Mouse (Mus musculus): ENCODE measurements around the gene Tmcc3. TPM values are rescaled to one million over a fixed set of nuclear protein-coding genes. Genes with fewer than 3 reads are reported as not detected.

Tmcc3 gene
- polyA plus RNA-seq, 1 experiment from 2014 or later, result 5.7 TPM

DNA sequence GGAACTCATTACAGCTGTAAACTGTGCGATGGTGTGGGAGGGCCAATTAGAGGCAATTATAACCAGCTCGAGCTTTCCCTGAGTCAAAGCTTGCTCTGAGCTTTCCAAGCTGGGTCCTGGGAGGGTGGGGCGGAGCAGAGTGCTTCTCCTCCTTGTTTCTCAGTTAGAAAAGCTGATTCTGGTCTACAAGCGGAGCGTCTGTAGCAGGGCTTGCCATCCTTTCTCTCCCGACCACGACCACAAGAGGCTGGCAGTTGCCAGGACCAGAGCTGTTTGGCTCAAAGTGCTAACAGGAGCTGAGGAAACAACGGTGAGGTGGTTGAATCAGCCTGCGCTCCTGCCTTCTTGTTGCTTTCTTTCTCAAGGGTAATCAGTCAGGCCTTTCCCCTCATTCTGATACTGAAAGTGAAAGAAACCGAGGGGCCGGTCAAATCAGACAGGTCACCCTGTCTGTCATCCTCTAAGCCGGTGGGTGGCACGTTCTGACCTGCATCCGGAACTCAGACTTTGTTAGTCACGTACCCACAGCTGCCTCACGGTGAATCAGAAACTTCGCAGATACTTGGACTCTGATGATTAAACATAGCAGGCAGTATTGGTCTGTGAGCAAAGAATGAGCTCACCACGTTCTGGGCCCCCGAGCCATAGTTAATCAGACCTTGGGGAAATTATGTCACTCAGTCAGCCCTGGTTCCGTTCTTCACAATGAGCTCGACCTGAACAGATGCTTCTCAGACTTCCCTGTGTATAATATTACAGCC lies 233.7 kb downstream of the Tmcc3 start:
- WGBS, result 35% methylated on average over 21 of the region's 21 CpGs
- H3K36me3 ChIP-seq, result no peaks in the 10 kb centered on the region
- no peaks in the 10 kb centered on the region; the same call in 1 of the 2 replicates for H3K9me3 ChIP-seq (replicated peaks)
- peak overlapping the region; percentile 37 for H3K27ac ChIP-seq
- peaks cover 18% of the 10 kb centered on the region for H3K4me1 ChIP-seq
- DNase-seq (ENCODE audit: low spot score), result no peak
- peak overlapping the region; percentile 28 for H3K4me3 ChIP-seq
- H3K27me3 ChIP-seq (ENCODE audit: low read depth, poor library complexity, severe bottlenecking), result no peaks in the 10 kb centered on the region

DNA sequence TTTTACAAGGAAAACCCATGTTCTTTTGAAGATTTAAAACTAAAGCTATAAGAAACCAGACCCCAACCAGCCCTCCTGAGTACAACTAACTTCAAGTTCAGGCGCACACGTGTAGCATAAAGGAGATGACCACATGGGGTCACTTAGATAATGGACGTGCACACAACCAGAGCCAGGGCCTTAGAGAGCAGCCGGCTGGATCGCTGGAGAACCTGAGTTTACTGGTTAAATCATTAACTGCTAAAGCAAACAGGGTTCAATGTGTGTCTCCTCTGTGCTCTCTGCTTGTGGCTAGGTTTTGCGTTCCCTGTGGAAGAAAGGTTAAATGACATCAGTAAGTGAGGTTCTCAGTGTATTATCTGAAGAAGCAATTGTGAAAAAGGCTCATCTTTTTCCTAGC lies 234.9 kb downstream of the Tmcc3 start:
- no peak for DNase-seq (ENCODE audit: low spot score)
- H3K27ac ChIP-seq, result no peak overlapping the region
- WGBS, result 92% methylated on average over 6 of the region's 6 CpGs
- no peaks in the 10 kb centered on the region for H3K27me3 ChIP-seq (ENCODE audit: low read depth, poor library complexity, severe bottlenecking)
- H3K4me1 ChIP-seq, result peaks cover 22% of the 10 kb centered on the region
- no peak overlapping the region for H3K4me3 ChIP-seq
- H3K36me3 ChIP-seq, result no peaks in the 10 kb centered on the region
- no peaks in the 10 kb centered on the region for H3K9me3 ChIP-seq (replicated peaks)

DNA sequence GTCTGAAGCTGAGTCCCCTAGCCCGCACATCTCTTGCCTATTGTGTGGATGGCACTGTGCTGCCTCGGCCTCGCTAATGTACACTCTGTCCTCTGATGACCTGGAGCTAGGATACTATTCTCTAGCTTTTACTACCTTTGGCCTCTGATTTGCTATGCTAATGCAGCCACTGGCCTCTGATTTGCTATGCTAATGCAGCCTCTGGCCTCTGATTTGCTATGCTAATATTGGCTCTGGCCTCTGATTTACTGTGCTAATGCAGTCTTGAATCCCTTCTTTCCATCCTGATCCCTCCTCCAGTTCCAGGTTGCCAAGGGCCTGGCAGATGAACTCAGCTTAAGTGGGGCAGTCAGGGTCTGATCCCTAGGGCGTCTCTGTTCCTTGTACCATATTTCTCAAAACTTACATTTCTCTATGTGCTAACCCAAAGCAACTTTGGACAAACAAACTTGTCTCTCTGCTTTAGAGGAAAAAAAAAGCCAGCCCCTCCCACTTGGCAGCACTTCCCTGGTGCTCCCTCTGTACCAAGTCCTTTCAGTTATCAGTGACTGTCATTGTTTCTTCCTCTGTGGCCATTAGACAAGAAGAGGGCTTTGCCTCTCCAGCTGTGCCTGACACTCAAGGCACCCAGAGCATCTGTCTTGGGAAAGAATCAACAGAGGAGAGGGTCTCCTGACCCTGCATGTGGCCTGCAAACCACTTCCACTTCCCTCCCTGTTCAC lies 237.9 kb downstream of the Tmcc3 start:
- H3K4me1 ChIP-seq, result peaks cover 21% of the 10 kb centered on the region
- no peak overlapping the region for H3K27ac ChIP-seq
- H3K9me3 ChIP-seq (replicated peaks), result no peaks in the 10 kb centered on the region
- no peaks in the 10 kb centered on the region for H3K27me3 ChIP-seq (ENCODE audit: low read depth, poor library complexity, severe bottlenecking)
- no peaks in the 10 kb centered on the region for H3K36me3 ChIP-seq
- no peak for DNase-seq (ENCODE audit: low spot score)
- WGBS, result 78% methylated on average over 4 of the region's 4 CpGs
- no peak overlapping the region for H3K4me3 ChIP-seq

DNA sequence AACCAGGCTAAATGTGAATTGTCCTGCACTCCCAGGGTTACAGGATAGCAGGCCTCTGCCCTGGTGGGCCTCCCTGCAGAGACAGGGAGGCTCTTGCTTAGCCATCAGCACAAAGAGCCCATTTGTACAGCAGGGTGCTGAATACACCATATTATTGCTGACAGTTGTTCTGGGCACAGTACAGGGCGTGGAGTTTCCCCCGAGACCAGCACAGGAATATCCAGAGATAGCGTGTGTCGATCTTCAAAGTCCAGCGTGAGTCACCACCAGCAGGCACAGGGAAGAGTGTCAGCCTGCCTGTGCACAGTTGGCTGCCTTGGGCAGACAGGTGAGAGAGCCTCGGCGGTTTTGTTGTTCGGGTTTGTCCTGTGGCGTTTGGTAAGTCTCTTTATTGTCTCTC lies 238.9 kb downstream of the Tmcc3 start:
- no peaks in the 10 kb centered on the region for H3K36me3 ChIP-seq
- H3K27me3 ChIP-seq (ENCODE audit: low read depth, poor library complexity, severe bottlenecking), result no peaks in the 10 kb centered on the region
- no peak overlapping the region for H3K4me3 ChIP-seq
- peaks cover 12% of the 10 kb centered on the region for H3K4me1 ChIP-seq
- WGBS, result 79% methylated on average over 9 of the region's 9 CpGs
- no peak overlapping the region for H3K27ac ChIP-seq
- H3K9me3 ChIP-seq (replicated peaks), result no peaks in the 10 kb centered on the region
- no peak for DNase-seq (ENCODE audit: low spot score)

DNA sequence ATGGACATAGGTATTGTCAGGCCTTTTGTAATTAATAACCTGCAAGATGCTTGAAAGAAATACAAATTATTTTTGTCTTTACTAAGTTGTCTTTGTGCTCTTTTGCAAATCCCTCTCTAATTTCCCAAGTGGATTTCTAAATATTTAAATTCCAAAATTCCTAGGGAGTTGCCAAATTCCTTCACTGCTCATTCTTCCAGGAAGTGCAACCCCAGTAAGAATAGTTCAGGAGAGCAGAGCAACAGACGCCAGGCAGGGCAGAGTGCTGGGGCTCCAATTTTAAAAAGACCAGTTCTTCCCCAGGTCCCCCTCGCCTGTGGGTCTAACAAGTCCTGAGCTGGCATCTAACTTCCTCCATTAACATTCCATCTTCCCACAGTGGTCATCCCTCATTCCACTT lies 239.3 kb downstream of the Tmcc3 start:
- Histone ChIP-seq H3K4me3 (no peak overlapping the region), H3K27ac (no peak overlapping the region), H3K4me1 (peaks cover 7% of the 10 kb centered on the region), H3K9me3 (replicated peaks) (no peaks in the 10 kb centered on the region), H3K27me3 (ENCODE audit: low read depth, poor library complexity, severe bottlenecking) (no peaks in the 10 kb centered on the region), H3K36me3 (no peaks in the 10 kb centered on the region)
- WGBS, result 49% methylated on average over 2 of the region's 2 CpGs
- DNase-seq (ENCODE audit: low spot score), result no peak

DNA sequence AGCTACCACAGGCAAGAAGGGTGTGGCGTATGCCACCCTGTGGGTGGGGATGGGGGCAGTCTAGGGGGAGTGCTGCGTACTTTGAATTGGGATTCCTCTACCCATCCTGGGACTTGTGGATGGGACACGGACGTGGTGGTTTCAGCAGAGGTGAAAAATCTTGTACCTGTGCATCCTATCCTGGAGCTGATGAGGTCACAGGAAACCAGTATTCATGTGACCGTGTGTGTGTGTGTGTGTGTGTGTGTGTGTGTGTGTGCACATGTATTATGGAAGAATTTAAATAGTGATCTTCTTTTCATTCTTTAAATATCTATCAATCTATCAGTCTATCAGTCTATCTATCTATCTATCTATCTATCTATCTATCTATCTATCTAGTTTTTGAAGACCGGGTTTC lies 239.8 kb downstream of the Tmcc3 start:
- H3K36me3 ChIP-seq, result no peaks in the 10 kb centered on the region
- peaks cover 4% of the 10 kb centered on the region; the same call in 1 of the 2 replicates for H3K4me1 ChIP-seq
- no peak for DNase-seq (ENCODE audit: low spot score)
- no peak overlapping the region for H3K4me3 ChIP-seq
- H3K27me3 ChIP-seq (ENCODE audit: low read depth, poor library complexity, severe bottlenecking), result no peaks in the 10 kb centered on the region
- 90% methylated on average over 6 of the region's 6 CpGs for WGBS
- no peak overlapping the region for H3K27ac ChIP-seq
- no peaks in the 10 kb centered on the region for H3K9me3 ChIP-seq (replicated peaks)

DNA sequence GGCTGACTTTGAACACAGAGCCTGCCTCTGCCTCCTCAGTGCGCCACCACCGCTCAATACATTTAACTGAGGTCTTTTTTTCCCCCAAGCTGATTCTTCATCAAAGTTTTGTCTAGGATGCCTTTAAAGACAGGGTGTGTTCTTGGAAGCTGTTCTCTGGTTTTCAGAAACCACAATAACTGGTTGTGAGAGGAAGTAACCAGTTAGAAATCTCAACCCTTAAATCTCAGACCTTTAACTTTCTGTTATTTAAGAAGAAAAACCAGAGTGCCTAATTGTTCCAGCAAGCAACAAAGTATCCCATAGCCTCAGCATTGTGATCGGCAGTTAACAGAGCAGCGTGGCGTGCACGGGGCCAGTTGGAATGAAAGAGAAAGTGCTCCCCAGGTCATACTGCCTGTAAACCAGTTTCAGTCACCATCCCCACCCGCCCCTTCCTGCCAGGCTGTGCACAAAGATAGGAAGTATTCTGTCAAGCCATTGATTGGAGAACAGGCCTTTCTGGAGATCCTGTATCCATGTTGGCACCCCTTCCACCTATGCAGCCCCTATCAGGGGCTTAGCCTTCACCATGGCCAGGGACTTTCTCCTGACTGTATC lies 240.3 kb downstream of the Tmcc3 start:
- no peaks in the 10 kb centered on the region for H3K9me3 ChIP-seq (replicated peaks)
- H3K4me3 ChIP-seq, result no peak overlapping the region
- no peaks in the 10 kb centered on the region for H3K27me3 ChIP-seq (ENCODE audit: low read depth, poor library complexity, severe bottlenecking)
- peaks cover 4% of the 10 kb centered on the region; the same call in 1 of the 2 replicates for H3K4me1 ChIP-seq
- DNase-seq (ENCODE audit: low spot score), result no peak
- WGBS, result 85% methylated on average over 7 of the region's 7 CpGs
- H3K36me3 ChIP-seq, result no peaks in the 10 kb centered on the region
- H3K27ac ChIP-seq, result no peak overlapping the region

DNA sequence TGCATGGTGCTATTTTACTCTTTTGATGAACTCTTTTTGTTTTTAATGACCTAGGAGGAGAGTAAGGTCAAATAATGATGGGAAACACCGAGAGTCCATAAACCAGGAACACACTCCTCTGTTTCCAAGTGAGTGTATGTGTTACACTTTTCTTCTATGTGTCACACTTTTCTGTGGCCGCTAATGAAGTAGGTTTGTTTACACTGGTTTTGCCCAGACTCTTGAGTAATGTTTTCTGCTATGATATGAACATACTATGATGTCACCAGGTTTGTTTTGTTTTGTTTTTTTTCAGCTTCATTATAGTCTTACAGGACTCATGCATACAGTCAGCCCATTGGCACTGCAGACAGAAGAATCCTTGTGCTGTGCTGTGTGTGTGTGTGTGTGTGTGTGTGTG lies 243.6 kb downstream of the Tmcc3 start:
- H3K36me3 ChIP-seq, result no peaks in the 10 kb centered on the region
- no peak overlapping the region for H3K27ac ChIP-seq
- H3K27me3 ChIP-seq (ENCODE audit: low read depth, poor library complexity, severe bottlenecking), result no peaks in the 10 kb centered on the region
- H3K4me3 ChIP-seq, result no peak overlapping the region
- DNase-seq (ENCODE audit: low spot score), result no peak
- WGBS, result 88% methylated on average over 2 of the region's 2 CpGs
- no peaks in the 10 kb centered on the region for H3K9me3 ChIP-seq (replicated peaks)
- H3K4me1 ChIP-seq, result peaks cover 6% of the 10 kb centered on the region; the same call in 1 of the 2 replicates

DNA sequence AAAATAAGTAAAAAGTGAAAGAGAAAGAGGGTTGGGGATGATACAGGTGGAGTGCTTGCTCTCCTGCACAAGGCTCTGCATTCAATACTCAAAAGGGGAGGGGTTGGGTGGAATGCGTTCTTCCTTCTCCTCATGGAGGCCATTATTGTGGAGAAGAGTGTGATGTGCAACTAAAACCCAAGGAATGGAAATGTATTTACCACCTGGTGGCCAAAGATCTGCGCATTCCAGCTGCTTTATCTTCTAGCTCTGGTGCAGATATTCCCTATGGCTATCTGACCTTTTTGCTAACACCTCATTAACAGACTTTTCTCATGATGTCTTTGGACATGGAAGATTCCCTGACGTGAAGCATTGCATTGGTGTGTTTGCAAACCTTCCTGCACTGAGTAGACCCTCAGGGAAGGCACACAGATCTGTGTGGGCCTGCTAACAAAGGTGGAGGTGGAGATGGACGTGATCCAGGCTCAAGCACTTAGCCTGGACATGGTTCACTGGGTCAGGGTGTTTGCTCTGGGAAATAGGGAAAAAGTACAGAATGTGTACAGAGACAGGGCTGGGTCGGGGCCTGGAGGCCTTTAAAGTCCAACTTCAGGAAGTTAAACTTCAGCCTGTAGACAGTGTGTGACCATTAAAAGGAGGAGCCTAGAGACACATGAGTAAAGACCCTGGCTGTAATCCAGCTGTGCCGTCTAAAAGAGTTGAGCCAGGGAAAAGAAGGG lies 245.8 kb downstream of the Tmcc3 start:
- 68% methylated on average over 6 of the region's 6 CpGs for WGBS
- Histone ChIP-seq H3K9me3 (replicated peaks) (no peaks in the 10 kb centered on the region), H3K4me1 (0 out of 2 replicates have a peak, but pooled peaks cover 2% of the 10 kb centered on the region), H3K27me3 (ENCODE audit: low read depth, poor library complexity, severe bottlenecking) (no peaks in the 10 kb centered on the region), H3K4me3 (no peak overlapping the region), H3K36me3 (no peaks in the 10 kb centered on the region), H3K27ac (no peak overlapping the region)
- no peak for DNase-seq (ENCODE audit: low spot score)

DNA sequence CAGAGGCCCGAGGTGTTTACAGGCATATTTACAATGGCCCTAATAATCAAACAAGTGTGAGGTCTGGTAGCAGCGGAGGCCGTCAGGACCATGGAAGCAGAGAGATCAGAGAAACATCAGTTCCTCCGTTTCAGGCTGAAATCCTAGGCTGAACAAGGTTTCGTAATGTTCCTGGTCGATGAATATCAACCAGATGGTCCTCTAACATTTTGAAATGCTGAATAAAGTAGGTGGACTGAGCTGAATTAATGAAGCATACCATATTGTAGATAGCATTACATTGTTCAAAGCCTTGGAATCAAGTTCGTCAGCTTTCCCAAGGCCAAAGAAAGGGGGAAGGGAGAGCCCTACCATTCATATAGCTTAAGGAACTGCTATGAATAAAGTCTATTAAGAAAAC lies 247.1 kb downstream of the Tmcc3 start:
- H3K9me3 ChIP-seq (replicated peaks), result no peaks in the 10 kb centered on the region
- no peak for DNase-seq (ENCODE audit: low spot score)
- H3K36me3 ChIP-seq, result no peaks in the 10 kb centered on the region
- peaks cover 7% of the 10 kb centered on the region; the same call in 1 of the 2 replicates for H3K4me1 ChIP-seq
- H3K4me3 ChIP-seq, result no peak overlapping the region
- no peak overlapping the region for H3K27ac ChIP-seq
- H3K27me3 ChIP-seq (ENCODE audit: low read depth, poor library complexity, severe bottlenecking), result no peaks in the 10 kb centered on the region
- 79% methylated on average over 7 of the region's 7 CpGs for WGBS

DNA sequence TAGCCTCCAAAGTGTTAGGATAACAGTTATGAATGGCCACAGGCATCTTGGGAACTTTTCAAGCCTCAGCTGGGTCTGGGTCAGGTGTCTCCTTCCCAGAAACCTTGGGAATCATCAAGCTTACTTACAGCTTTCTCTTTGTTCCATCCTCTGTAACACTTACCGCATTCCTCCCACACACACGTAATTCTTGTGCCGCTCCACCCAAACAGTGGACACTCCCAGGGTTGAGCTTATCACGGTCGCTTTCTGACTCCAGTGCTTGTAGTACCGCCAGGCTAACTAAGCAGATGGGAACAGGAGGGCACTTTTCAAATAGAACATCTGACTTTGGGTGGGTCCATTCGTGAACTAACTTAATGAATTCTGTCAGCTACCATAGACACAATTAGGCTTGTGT lies 249.6 kb downstream of the Tmcc3 start:
- no peaks in the 10 kb centered on the region for H3K27me3 ChIP-seq (ENCODE audit: low read depth, poor library complexity, severe bottlenecking)
- no peaks in the 10 kb centered on the region for H3K9me3 ChIP-seq (replicated peaks)
- no peak for DNase-seq (ENCODE audit: low spot score)
- WGBS, result 90% methylated on average over 7 of the region's 7 CpGs
- no peaks in the 10 kb centered on the region for H3K36me3 ChIP-seq
- peaks cover 7% of the 10 kb centered on the region; the same call in 1 of the 2 replicates for H3K4me1 ChIP-seq
- H3K27ac ChIP-seq, result no peak overlapping the region
- H3K4me3 ChIP-seq, result no peak overlapping the region

DNA sequence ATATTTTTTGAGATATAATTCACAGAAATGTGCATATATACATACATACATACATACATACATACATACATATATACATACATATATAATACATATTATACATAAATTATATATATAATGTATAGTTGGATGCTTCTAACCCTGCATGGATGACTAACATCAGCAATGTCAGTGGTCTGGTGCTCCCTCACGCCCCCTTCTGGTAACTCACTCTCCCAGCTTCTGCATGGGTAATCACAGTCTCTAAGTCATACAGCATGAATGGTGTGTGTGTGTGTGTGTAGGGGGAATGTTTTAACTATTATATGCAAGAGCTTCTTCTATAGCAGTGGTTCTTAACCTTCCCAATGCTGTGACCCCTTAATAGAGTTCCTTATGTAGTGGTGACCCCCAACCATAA lies 250.4 kb downstream of the Tmcc3 start:
- H3K4me3 ChIP-seq, result no peak overlapping the region
- 27% methylated on average over 1 of the region's 1 CpGs for WGBS
- peaks cover 7% of the 10 kb centered on the region; the same call in 1 of the 2 replicates for H3K4me1 ChIP-seq
- H3K27ac ChIP-seq, result no peak overlapping the region
- H3K36me3 ChIP-seq, result no peaks in the 10 kb centered on the region
- DNase-seq (ENCODE audit: low spot score), result no peak
- H3K27me3 ChIP-seq (ENCODE audit: low read depth, poor library complexity, severe bottlenecking), result no peaks in the 10 kb centered on the region
- no peaks in the 10 kb centered on the region for H3K9me3 ChIP-seq (replicated peaks)

Measured in limb, embryonic 10.5 days (tissue).